Mouse (Mus musculus): ENCODE results near the gene Kif13a.

The Kif13a gene

DNA sequence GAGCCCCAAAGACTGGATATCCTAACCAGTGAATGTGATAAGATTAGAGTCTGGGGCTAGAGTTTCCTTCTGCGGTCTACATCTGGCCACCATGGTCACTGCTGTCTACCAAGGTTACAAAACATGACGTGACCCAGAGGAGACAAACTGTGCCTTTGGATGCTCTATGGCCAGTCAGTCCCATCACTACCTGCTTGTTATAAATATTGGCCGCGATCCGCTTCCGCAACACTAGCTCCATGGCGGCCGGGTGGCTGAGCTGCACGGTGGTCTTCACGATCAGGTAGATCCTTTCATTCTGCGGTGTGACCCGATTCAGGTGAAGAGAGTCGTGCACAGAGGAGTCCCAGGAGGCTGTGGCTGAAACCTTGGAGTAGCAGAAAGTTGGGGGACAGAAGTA is 157.1 kb downstream of the Kif13a start:
- no peak for DNase-seq

DNA sequence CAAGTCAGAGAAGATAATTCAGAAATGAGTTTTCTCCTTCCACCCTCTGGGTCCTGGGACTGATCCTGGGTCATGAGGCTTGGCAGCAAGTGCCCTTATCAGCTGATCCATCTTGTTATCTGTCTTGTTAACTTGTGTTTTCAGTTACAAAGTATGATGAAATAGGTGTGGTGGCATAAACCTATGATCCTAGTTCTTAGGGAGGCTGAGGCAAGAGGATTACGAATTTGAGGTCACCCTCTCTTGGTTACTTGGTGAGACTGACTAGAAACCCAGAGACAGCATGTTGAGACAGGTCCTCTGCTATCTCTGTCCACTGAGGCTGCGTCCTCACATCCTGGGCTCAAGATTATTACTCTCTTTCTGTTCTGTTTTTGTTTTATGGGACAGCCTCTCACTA is 164.3 kb downstream of the Kif13a start:
- DNase-seq = no peak

DNA sequence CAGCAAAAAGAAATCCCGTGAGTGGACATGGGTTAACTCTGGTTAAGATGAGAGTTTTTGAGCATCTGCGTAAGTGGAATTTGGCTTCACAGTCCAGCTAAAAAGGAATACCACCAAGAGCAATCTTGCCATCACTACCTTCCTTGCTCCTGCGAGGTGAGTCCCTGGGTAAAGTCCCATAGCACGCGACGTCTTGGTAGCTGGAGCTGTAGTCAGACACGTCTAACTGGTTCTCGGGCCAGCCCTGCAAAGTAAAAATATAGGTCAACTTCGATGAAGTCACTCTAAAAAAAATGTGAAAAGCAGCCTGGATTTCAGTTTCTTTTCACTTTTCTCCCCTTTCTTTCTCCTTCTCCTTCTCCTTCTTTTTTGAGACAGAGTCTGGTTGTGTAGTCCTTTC is 166.5 kb downstream of the Kif13a start:
- DNase-seq = no peak

- DNase-seq = no peak
Observed at GRCm38 (mm10) chr13:46760921-46761320, 168.7 kb downstream of the Kif13a start.

- DNase-seq = no peak
Observed at GRCm38 (mm10) chr13:46759281-46759809, 170.3 kb downstream of the Kif13a start.

DNA sequence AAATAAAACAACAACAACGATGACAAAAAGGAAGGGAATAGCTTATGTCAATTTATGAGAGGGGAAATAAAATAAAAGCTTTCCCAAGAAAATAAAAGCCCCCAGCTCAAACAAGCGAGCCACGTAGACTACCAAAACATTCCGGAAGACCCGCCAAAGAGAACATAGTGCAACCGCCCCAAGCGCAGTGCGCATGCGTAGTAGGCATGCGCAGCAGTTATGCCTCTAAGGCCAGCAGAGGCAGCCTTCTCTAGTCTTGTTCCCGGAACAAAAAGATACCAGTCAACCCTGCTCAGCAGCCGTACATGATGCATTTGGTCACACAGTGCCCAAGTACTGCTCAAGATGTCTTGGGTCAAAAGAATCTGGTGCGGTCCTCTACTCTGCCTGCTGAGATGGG is 171.0 kb downstream of the Kif13a start:
- no peak for DNase-seq

DNA sequence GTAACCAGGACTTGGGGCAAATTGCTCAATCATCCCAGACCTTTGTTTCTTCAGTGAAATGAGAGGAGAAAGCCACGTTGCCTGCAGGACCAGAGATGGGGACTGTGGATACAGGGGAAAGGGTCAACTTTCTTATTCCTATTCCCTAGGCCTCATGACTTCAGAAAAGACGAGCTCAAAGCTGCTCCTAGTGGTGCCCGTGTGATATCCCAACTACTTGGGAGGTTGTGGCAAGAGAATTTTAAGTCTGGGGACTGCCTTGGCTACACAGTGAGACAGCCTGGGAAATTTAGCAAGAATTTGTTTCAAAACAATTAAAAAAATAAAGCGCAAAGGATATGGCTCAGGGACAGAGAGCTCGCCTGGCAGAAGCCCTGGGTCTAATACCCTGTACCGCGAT is 171.7 kb downstream of the Kif13a start:
- no peak for DNase-seq

DNA sequence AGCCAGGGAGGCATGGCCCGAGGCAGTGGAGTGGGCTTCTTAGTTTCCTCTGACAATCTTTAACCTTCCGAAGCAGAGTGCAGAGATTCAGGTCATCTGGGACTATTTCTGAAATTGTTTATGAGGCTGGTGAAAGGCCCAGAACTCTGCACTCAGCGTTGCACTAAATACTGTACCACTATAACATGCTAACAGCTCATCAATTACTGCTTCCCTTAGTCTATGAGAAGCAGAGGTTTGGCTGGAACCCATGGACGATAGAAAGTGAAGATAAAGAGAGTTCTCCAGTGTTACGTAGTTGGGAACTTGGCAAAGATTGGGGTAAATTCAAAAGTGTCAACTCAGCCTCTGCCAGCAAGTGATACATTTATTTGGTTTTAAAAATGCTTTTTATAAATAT is 176.4 kb downstream of the Kif13a start:
- no peak for DNase-seq

DNA sequence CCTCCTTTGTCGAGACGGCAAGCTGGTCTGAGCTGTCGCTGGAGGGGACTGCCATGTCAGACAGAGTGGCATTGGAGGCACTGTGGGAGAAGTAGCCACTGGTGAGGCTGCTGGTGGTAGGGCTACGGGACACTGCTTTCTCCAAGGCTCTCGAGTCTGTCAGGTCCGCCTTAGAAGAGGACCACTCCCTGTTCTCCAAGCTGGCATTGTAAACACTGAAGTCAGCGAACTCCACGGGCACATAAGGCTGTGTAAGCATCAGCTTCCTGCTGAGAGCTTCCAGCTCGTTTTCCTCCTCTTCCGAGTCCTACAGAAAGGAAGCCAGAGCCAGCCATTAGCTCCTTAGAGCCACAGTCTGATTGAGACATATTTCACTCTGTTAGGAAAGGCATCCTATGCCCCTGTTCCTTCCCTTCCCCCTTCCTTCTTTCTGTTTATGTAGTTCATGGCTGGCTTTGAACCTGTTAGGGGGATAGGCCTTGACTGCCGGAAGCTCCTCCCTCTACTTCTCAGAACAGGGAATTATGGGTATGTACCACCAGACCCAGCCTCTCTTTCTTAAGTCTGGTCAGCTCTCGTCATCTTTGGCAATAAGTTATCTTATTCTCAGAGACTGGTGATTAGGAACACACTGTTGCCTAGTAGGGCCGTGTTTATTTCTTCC is 177.0 kb downstream of the Kif13a start:
- DNase-seq = no peak

- DNase-seq = no peak
Observed at GRCm38 (mm10) chr13:46748138-46748873, 181.4 kb downstream of the Kif13a start.

DNA sequence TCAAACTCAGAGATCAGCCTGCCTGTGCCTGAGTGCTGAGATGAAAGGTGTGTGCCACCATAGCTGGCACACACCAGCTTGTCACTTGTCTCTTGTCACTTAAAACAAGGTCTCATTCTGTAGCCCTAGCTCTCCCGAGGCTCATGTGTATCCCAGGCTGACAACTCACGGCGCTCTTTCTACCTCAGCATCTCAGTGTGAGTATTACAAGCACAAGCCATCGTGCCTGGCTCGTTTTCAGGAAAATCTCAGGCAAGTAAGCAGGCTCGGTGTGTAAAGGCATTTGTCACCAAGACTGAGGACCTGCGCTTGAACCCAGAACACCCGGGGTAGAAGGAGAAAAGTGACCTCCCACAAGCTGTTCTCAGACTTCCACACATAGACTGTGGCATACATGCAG is 185.8 kb downstream of the Kif13a start:
- no peak for DNase-seq

DNA sequence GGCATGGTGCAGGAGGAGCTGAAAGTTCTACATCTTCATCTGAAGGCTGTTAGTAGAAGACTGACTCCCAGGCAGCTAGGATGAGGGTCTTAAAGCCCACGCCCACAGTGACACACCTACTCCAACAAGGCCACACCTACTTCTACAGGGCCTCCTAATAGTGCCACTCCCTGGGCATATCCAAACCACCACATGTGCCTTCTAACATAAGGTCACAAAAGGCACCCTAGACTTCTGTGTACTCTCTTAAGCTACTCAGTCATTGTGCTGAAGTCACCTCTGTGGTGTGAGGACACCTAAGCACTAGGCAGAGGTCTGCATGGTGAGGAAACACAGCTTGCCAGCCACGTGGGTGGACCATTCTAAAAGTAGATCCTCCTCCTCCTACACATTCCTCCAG is 187.3 kb downstream of the Kif13a start:
- DNase-seq = no peak

DNA sequence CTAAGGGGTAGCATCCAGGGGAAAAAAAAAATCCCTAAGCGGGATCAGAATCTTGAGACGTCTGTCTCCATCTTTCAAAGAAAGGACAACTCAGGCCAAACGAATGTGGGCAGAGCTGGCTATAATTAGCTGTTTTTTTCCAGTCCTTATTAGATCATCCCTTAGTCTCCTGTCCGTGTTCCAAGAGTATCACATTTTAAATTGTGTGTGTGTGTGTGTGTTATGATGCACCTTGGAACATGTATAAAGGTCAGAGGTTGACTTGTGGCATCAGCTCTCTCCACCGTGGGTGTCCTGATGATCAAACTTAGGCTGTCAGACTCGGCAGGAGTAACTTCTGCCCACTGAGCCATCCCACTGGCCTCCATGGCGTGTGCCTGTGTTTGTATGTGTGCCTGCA is 190.2 kb downstream of the Kif13a start:
- DNase-seq = no peak

GRCm38 (mm10) chr13:46737482-46737881 is 192.2 kb downstream of the Kif13a start:
- DNase-seq = no peak

- no peak for DNase-seq
Observed at GRCm38 (mm10) chr13:46736479-46736865, 193.2 kb downstream of the Kif13a start.

DNA sequence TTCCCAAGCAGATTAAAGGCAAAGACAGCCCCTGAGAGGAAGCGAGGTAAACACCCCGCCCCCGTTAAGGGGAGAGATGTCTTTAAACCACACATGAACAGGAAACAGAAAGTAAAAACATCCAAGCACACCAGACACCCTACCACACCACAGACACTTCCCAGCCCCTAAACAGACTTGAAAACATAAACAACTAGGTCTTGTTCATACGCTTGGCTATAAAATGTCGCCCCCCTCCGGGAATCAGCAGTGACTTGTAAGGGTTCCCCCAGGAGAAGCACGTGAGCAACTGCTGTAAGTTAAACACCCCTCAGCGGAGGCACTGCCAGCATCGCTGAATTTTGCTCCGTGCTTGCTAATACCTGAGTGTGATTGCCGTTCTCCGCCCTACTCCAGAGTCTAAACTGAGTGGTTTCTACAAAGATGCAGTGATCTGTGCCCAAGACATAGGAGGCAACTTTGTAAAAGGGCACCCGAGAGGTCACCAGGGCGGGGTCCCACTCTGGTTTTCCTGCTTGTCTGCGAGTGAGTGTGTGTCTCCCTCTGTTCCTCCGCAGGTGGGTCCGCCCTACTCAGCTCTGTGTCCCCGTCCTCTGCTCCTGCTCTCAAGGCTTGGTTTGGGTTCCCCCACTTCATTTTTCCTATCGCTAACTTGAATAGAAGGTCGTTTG is 193.7 kb downstream of the Kif13a start:
- no peak for DNase-seq

GRCm38 (mm10) chr13:46735219-46735807 is 194.4 kb downstream of the Kif13a start:
- DNase-seq = no peak

DNA sequence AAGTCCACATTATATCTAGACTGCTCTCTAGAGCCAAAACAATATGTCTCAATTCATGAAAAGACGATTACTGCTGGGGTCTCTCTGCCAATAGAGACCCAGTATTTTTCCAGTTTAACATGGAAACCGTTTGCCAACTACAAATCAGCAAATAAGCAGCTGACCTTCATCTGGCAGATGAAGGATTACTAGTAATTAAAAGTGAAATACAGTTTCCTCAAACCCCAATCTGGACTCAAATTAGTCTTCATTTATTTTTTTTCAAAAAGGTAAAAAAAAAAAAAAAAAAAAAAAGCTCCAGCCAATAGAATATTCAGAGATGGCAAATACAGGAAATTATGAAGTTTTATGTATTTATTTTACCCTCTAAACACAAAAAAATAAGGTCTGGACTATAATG is 199.7 kb downstream of the Kif13a start:
- DNase-seq = no peak

GRCm38 (mm10) chr13:46728411-46728810 is 201.3 kb downstream of the Kif13a start:
- no peak for DNase-seq

- DNase-seq = peak; percentile 100
Observed at GRCm38 (mm10) chr13:46727837-46728268, 201.8 kb downstream of the Kif13a start, which contains the start of gene Nup153. Gene Nup153, minus strand, starts transcription at chr13:46727940.

GRCm38 (mm10) chr13:46727038-46727836 is 202.4 kb downstream of the Kif13a start:
- no peak for DNase-seq

GRCm38 (mm10) chr13:46726288-46727037 is 203.2 kb downstream of the Kif13a start:
- DNase-seq = peak; percentile 42

Data from cerebellum, adult 11 months (tissue).